Mouse (Mus musculus): ENCODE measurements at regions not wholly inside any gene's neighbourhood (a gene's known extent, or its start where the extent isn't known, plus 50 kb on each side); places are given as distances from the start of the nearest gene placed in this dataset.

DNA sequence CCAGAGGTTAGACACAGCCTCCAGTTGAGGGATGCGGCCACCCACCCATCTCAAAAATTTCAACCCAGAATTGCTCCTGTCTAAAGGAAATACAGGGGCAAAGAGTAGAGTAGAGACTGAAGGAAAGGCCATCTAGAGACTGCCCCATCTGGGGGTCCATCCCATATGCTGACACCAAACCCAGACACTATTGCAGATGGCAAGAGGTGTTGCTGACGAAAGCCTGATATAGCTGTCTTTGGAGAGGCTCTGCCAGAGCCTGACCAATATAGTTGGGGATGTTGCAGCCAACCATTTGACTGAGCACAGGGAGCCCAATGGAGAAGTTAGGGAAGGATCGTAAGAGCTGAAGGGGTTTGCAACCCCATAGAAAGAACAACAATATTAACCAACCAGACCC is 141.6 kb upstream of the Reg3b start:
- DNase-seq (ENCODE audit: low spot score), result no peak
- ATAC-seq (ENCODE audit: low FRiP score), result no peak
- Histone ChIP-seq H3K4me3 (ENCODE audit: low read depth, low read length) (no peak overlapping the region), H3K9ac (ENCODE audit: low read depth, low read length) (no peak overlapping the region), H3K9me3 (ENCODE audit: control insufficient read depth, low read length) (no peaks in the 10 kb centered on the region), H3K27ac (ENCODE audit: low read depth, low read length) (no peak overlapping the region), H3K4me1 (replicated peaks; ENCODE audit: control insufficient read depth, insufficient read depth, low read length) (no peaks in the 10 kb centered on the region), H3K36me3 (ENCODE audit: control insufficient read depth, insufficient read depth, low read length) (no peaks in the 10 kb centered on the region), H3K27me3 (ENCODE audit: control insufficient read depth, insufficient read depth, low read length) (no peaks in the 10 kb centered on the region), H3K4me2 (replicated peaks; ENCODE audit: low read depth, low read length) (no peak overlapping the region)
- 96% methylated on average over 3 of the region's 3 CpGs for WGBS

DNA sequence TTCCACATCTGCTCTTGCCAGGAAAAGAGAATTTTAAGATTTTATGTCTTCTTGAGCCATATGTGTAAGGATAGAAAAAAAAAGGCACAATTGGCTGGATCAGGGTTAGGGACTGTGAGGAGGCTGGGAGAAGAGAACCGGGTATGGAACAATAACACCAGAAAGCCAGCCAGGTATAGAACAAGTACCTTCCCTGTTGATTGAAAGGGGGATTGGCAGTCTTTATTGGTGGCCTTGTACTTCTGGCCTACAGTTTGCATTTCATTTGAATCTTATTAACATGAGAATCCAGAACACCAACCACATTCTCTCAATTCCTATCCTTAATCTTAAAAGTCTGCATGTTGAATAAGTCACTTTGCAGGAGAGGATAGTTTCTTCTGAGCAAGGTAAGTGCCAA is 126.1 kb upstream of the Reg3b start:
- H3K9ac ChIP-seq (ENCODE audit: low read depth, low read length), result no peak overlapping the region
- DNase-seq (ENCODE audit: low spot score), result no peak
- H3K36me3 ChIP-seq (ENCODE audit: control insufficient read depth, insufficient read depth, low read length), result no peaks in the 10 kb centered on the region
- H3K27me3 ChIP-seq (ENCODE audit: control insufficient read depth, insufficient read depth, low read length), result no peaks in the 10 kb centered on the region
- no peak overlapping the region for H3K27ac ChIP-seq (ENCODE audit: low read depth, low read length)
- ATAC-seq (ENCODE audit: low FRiP score), result no peak
- no peak overlapping the region for H3K4me3 ChIP-seq (ENCODE audit: low read depth, low read length)
- no peaks in the 10 kb centered on the region for H3K4me1 ChIP-seq (replicated peaks; ENCODE audit: control insufficient read depth, insufficient read depth, low read length)
- no peak overlapping the region for H3K4me2 ChIP-seq (replicated peaks; ENCODE audit: low read depth, low read length)
- 31% methylated on average over 1 of the region's 1 CpGs for WGBS
- H3K9me3 ChIP-seq (ENCODE audit: control insufficient read depth, low read length), result no peaks in the 10 kb centered on the region

DNA sequence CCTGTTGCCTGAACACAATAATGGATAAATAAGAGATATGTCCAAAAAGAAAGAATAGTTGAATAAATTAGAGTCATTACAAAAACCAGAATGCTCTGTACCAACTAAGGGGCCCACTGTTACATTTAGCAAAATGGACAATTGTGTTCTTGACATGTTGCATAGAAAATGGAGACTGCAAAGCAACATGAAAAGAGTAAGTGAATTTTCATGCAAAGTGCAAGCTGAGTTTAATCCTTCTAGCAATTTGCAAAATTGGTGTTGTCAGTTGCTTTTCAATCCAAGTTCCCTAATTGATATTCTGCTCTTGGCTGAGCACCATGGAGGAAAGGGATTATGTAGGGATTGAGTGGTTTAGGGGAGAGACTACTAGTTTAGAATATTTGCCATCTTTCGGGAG is 125.4 kb upstream of the Reg3b start:
- Histone ChIP-seq H3K4me1 (replicated peaks; ENCODE audit: control insufficient read depth, insufficient read depth, low read length) (no peaks in the 10 kb centered on the region), H3K9ac (ENCODE audit: low read depth, low read length) (no peak overlapping the region), H3K27me3 (ENCODE audit: control insufficient read depth, insufficient read depth, low read length) (no peaks in the 10 kb centered on the region), H3K27ac (ENCODE audit: low read depth, low read length) (no peak overlapping the region), H3K4me2 (replicated peaks; ENCODE audit: low read depth, low read length) (no peak overlapping the region), H3K9me3 (ENCODE audit: control insufficient read depth, low read length) (no peaks in the 10 kb centered on the region), H3K4me3 (ENCODE audit: low read depth, low read length) (no peak overlapping the region), H3K36me3 (ENCODE audit: control insufficient read depth, insufficient read depth, low read length) (no peaks in the 10 kb centered on the region)
- WGBS, result 86% methylated on average over 1 of the region's 1 CpGs
- DNase-seq (ENCODE audit: low spot score), result no peak
- ATAC-seq (ENCODE audit: low FRiP score), result no peak; the same call in 1 of the 2 replicates

DNA sequence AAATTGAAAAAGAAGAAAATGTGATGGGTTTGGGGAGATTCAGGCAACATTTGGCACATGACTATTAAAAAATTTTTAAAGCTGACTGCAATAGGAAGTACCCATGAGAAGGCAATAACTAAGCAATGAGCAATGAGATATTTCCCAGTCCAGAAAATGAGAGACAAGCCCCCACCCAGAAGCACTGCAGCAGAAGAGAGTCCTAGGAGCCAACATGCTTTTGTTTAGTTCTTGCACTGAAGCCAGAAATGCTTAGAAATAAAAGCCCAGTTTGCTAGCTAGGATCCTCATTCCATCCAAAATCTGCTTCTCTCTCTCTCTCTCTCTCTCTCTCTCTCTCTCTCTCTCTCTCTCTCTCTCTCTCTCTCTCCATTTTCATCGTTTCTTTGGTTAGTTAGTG is 120.4 kb upstream of the Reg3b start:
- Histone ChIP-seq H3K4me1 (replicated peaks; ENCODE audit: control insufficient read depth, insufficient read depth, low read length) (no peaks in the 10 kb centered on the region), H3K4me2 (replicated peaks; ENCODE audit: low read depth, low read length) (no peak overlapping the region), H3K9me3 (ENCODE audit: control insufficient read depth, low read length) (no peaks in the 10 kb centered on the region), H3K27ac (ENCODE audit: low read depth, low read length) (no peak overlapping the region), H3K36me3 (ENCODE audit: control insufficient read depth, insufficient read depth, low read length) (no peaks in the 10 kb centered on the region), H3K9ac (ENCODE audit: low read depth, low read length) (no peak overlapping the region), H3K4me3 (ENCODE audit: low read depth, low read length) (no peak overlapping the region), H3K27me3 (ENCODE audit: control insufficient read depth, insufficient read depth, low read length) (no peaks in the 10 kb centered on the region)
- 100% methylated on average over 1 of the region's 1 CpGs for WGBS
- ATAC-seq (ENCODE audit: low FRiP score) (no peak), DNase-seq (ENCODE audit: low spot score) (no peak)

DNA sequence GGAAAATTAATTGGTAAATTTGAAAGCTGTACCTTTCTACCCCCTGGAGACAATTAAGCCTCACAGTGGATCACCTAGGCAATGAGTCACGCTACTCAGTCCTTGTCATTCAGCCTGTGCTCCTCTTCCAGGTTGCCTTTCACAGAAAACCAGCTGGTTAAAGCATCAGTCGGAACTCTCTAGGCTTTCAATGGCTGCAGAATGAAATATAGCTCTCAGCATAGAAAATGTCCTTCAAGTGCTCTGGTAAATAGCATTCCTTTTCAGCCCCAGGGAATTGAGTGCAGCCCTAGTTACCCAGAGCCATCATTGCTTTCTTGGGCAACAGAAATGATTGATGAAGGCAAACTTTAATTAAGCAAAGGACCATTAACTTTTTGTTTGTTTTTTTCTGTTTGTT is 119.9 kb upstream of the Reg3b start:
- ATAC-seq (ENCODE audit: low FRiP score) (peak; percentile 65), DNase-seq (ENCODE audit: low spot score) (peak; percentile 14)
- WGBS, result 26% methylated on average over 2 of the region's 2 CpGs
- H3K36me3 ChIP-seq (ENCODE audit: control insufficient read depth, insufficient read depth, low read length), result no peaks in the 10 kb centered on the region
- H3K4me2 ChIP-seq (replicated peaks; ENCODE audit: low read depth, low read length), result no peak overlapping the region
- H3K9ac ChIP-seq (ENCODE audit: low read depth, low read length), result no peak overlapping the region
- no peak overlapping the region for H3K27ac ChIP-seq (ENCODE audit: low read depth, low read length)
- no peaks in the 10 kb centered on the region for H3K9me3 ChIP-seq (ENCODE audit: control insufficient read depth, low read length)
- no peak overlapping the region for H3K4me3 ChIP-seq (ENCODE audit: low read depth, low read length)
- no peaks in the 10 kb centered on the region for H3K27me3 ChIP-seq (ENCODE audit: control insufficient read depth, insufficient read depth, low read length)
- no peaks in the 10 kb centered on the region for H3K4me1 ChIP-seq (replicated peaks; ENCODE audit: control insufficient read depth, insufficient read depth, low read length)

DNA sequence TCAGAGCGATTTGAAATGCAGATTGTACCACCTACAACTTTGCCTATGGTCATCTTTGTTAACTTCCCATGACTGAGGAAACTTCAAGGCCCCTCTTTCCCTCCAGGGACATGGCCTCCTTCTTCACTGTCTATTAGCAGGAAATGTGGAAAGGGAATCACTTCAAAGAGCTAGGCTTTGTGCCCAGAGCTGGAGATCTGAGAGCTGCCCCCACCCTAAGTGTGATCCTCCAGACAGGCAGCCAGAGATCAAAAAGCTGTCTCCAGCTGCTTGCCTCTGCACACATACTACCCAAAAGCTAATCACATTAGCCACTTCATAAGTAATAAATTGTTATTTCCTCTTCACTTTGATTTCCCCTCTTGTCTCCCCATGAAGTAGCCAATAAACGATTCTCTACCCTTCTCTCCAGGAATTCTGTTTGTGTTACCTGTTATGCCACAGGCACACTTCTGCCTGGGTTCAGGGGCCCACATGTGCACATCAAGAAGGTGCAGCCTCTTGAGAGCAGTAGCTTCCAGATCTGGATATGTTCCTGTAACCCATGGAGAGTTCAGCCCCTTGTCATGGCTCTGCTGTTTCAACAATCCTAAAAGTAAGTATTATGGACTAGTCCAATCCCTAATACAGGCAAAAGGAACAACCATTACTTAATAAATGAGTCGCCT is 98.4 kb upstream of the Reg3b start:
- no peaks in the 10 kb centered on the region for H3K36me3 ChIP-seq (ENCODE audit: control insufficient read depth, insufficient read depth, low read length)
- no peak for ATAC-seq (ENCODE audit: low FRiP score)
- H3K9me3 ChIP-seq (ENCODE audit: control insufficient read depth, low read length), result no peaks in the 10 kb centered on the region
- no peak overlapping the region for H3K9ac ChIP-seq (ENCODE audit: low read depth, low read length)
- H3K4me1 ChIP-seq (replicated peaks; ENCODE audit: control insufficient read depth, insufficient read depth, low read length), result no peaks in the 10 kb centered on the region
- H3K27ac ChIP-seq (ENCODE audit: low read depth, low read length), result no peak overlapping the region
- no peak for DNase-seq (ENCODE audit: low spot score)
- H3K27me3 ChIP-seq (ENCODE audit: control insufficient read depth, insufficient read depth, low read length), result no peaks in the 10 kb centered on the region
- H3K4me2 ChIP-seq (replicated peaks; ENCODE audit: low read depth, low read length), result no peak overlapping the region
- WGBS, result 79% methylated on average over 3 of the region's 3 CpGs
- no peak overlapping the region for H3K4me3 ChIP-seq (ENCODE audit: low read depth, low read length)

DNA sequence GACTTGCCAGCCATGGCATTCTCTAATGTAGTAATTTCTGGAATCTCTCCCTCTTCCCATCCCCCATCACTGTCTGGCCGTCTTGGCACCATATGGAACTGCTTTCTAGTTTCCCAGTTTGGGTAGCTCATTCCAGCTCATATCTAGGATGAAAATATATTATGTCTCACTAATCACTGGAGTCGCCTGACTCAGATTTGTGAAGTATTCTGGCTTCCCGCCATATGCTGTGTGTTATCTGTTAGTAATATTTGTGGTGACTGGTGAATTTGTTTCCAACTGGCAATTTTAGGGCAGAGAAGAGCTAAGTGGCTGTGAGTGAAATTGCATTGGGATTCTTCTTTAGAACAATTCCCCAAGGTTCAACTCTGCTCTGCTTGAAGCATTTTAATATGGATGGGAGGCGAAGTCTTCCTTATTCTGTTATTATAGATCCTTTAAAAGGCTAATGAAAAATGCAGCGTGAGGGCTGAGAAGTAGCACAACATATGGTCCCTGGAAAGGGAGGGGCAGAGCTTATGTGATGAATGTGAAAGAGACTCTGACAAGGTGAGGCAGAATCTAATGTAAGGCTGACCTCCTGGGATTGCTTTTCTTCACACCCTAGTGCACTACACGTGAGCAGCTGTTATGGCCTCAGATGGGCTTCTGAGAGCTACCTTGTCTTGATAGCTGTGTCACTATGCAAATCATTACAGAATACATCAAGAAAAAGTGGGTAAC is 92.3 kb upstream of the Reg3b start:
- no peaks in the 10 kb centered on the region for H3K4me1 ChIP-seq (replicated peaks; ENCODE audit: control insufficient read depth, insufficient read depth, low read length)
- H3K9ac ChIP-seq (ENCODE audit: low read depth, low read length), result no peak overlapping the region
- 59% methylated on average over 6 of the region's 6 CpGs for WGBS
- H3K27me3 ChIP-seq (ENCODE audit: control insufficient read depth, insufficient read depth, low read length), result no peaks in the 10 kb centered on the region
- peak; percentile 11 for DNase-seq (ENCODE audit: low spot score)
- no peak overlapping the region for H3K27ac ChIP-seq (ENCODE audit: low read depth, low read length)
- ATAC-seq (ENCODE audit: low FRiP score), result peak; percentile 53; the same call in 1 of the 2 replicates
- H3K4me3 ChIP-seq (ENCODE audit: low read depth, low read length), result no peak overlapping the region
- no peak overlapping the region for H3K4me2 ChIP-seq (replicated peaks; ENCODE audit: low read depth, low read length)
- H3K36me3 ChIP-seq (ENCODE audit: control insufficient read depth, insufficient read depth, low read length), result no peaks in the 10 kb centered on the region
- no peaks in the 10 kb centered on the region for H3K9me3 ChIP-seq (ENCODE audit: control insufficient read depth, low read length)

DNA sequence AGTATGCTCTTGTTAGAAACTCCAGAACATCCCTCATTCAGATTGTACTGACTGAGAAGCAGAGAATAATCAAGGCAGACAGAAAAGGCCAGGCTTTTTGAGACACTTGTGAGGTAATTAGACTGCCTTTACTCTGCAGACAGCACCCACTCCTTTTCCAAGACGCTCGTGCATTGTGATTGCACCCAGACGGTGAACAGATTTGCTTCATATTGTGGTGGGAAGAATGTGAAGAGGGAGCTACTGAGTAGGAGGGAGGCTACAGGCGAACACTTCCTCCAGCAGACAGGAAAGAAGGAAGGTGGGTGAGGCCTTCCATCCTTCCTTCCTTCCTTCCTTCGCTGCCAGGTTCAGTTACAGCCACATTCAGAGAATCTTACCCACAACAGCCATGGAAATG is 89.9 kb upstream of the Reg3b start:
- Histone ChIP-seq H3K4me2 (replicated peaks; ENCODE audit: low read depth, low read length) (no peak overlapping the region), H3K9me3 (ENCODE audit: control insufficient read depth, low read length) (no peaks in the 10 kb centered on the region), H3K4me3 (ENCODE audit: low read depth, low read length) (no peak overlapping the region), H3K9ac (ENCODE audit: low read depth, low read length) (no peak overlapping the region), H3K4me1 (replicated peaks; ENCODE audit: control insufficient read depth, insufficient read depth, low read length) (no peaks in the 10 kb centered on the region), H3K27me3 (ENCODE audit: control insufficient read depth, insufficient read depth, low read length) (no peaks in the 10 kb centered on the region), H3K36me3 (ENCODE audit: control insufficient read depth, insufficient read depth, low read length) (no peaks in the 10 kb centered on the region), H3K27ac (ENCODE audit: low read depth, low read length) (no peak overlapping the region)
- DNase-seq (ENCODE audit: low spot score) (no peak), ATAC-seq (ENCODE audit: low FRiP score) (no peak)
- 91% methylated on average over 5 of the region's 5 CpGs for WGBS

DNA sequence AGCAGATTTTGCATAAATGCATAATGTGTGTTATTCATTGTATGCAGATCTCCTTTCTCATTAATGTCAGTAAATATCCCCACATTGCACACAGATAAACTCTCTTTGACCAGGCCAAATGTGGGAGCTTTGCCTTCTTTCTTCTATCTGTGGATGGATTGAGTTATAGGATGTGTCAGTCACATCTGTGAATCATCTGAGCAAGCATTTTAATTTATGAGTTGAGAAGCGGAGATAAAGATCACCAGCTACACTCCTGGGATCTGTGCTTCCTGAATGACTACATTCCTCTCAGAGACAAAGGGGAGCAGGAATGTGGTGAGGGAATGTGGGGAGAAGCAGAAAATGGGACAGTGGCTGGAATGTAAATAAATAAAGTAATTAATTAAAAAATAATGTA is 75.8 kb upstream of the Reg3b start:
- Histone ChIP-seq H3K36me3 (ENCODE audit: control insufficient read depth, insufficient read depth, low read length) (no peaks in the 10 kb centered on the region), H3K9me3 (ENCODE audit: control insufficient read depth, low read length) (no peaks in the 10 kb centered on the region), H3K4me3 (ENCODE audit: low read depth, low read length) (no peak overlapping the region), H3K9ac (ENCODE audit: low read depth, low read length) (no peak overlapping the region), H3K27ac (ENCODE audit: low read depth, low read length) (no peak overlapping the region), H3K4me1 (replicated peaks; ENCODE audit: control insufficient read depth, insufficient read depth, low read length) (no peaks in the 10 kb centered on the region), H3K27me3 (ENCODE audit: control insufficient read depth, insufficient read depth, low read length) (no peaks in the 10 kb centered on the region), H3K4me2 (replicated peaks; ENCODE audit: low read depth, low read length) (no peak overlapping the region)
- WGBS, result 56% methylated on average over 1 of the region's 1 CpGs
- DNase-seq (ENCODE audit: low spot score) (no peak), ATAC-seq (ENCODE audit: low FRiP score) (no peak)
